In the genomic region with DNA sequence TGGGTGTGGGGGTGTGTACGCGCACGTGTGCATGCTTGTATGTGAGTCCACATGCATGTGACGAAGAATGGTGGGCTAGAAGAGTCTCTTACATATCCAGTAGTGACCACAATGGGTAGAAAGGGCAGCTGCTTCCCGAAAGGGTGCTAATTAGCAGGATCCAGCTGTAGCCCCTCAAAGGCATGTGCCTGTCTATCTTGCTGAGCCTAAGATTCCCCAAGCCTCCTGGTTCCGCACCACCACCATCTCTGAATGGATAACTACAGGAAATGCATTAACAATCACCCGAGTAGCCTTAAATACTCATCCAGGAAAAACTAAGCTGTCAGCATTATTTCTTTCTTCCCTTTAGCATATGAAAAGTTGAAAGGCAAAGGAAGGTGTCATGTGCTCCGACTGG, we compare ENCODE assay signal across 18 mouse cellular contexts. TPM values are rescaled to one million over a fixed set of nuclear protein-coding genes. Genes with fewer than 3 reads are reported as not detected.
DNase-seq lines count a peak whose midpoint lies in the region; ATAC-seq and TF ChIP-seq lines count a peak whose summit lies in the region.
"Had no signal": no experiment of that assay in that cellular context is flagged by ENCODE, and none has a peak within 500 bp of the region (broad histone marks: within the 10 kb centered on the region; RNA-seq: fewer than 3 reads in every experiment).

No protein-coding gene starts in this region.

- no peak overlapping the region for H3K4me3 ChIP-seq in embryonic facial prominence, embryonic 13.5 days
- H3K4me3 ChIP-seq in embryonic facial prominence, embryonic 10.5 days = no peak overlapping the region
- H3K4me3 ChIP-seq in kidney, postnatal 0 days (replicated peaks; ENCODE audit: low read depth, low read length) = no peak overlapping the region
- H3K4me3 ChIP-seq in ES-E14 (ENCODE audit: insufficient read depth in 1 of 2, low read depth in 1 of 2, low read length in 2 of 2, poor library complexity in 1 of 2, severe bottlenecking in 1 of 2) = no peak overlapping the region
- H3K4me3 ChIP-seq in midbrain, embryonic 14.5 days (replicated peaks; ENCODE audit: low read depth, low read length) = no peak overlapping the region
- H3K4me3 ChIP-seq: heart, embryonic 12.5 days; intestine, embryonic 15.5 days; stomach, embryonic 15.5 days had no signal

- H3K27me3 ChIP-seq in embryonic facial prominence, embryonic 13.5 days = no peaks in the 10 kb centered on the region
- no peaks in the 10 kb centered on the region for H3K27me3 ChIP-seq in embryonic facial prominence, embryonic 10.5 days (replicated peaks; ENCODE audit: low read depth, poor library complexity, severe bottlenecking)
- no peaks in the 10 kb centered on the region for H3K27me3 ChIP-seq in kidney, postnatal 0 days (ENCODE audit: insufficient read depth, low read length)
- no peaks in the 10 kb centered on the region for H3K27me3 ChIP-seq in midbrain, embryonic 14.5 days (ENCODE audit: control insufficient read depth, insufficient read depth, low read length)
- H3K27me3 ChIP-seq: CH12.LX; heart, embryonic 12.5 days; intestine, embryonic 15.5 days; stomach, embryonic 15.5 days had no signal

- DNase-seq in embryonic facial prominence, embryonic 10.5 days (ENCODE audit: low spot score) = no peak
- no peak for DNase-seq in kidney, postnatal 0 days (ENCODE audit: low spot score)
- no peak for DNase-seq in kidney, adult 18-20 months
- no peak for DNase-seq in ES-E14 (ENCODE audit: low read depth, low spot score)
- no peak for DNase-seq in midbrain, embryonic 14.5 days
- DNase-seq in gastrocnemius, adult 18-20 months (ENCODE audit: low spot score) = no peak
- no peak for DNase-seq in adrenal gland, postnatal 10 days
- DNase-seq: cerebellum, adult 18-20 months; heart, postnatal 36 days; kidney, postnatal 25 days; spleen, adult 18-20 months had no signal

- peak overlapping the region; percentile 62; the same call in 1 of the 2 replicates for H3K27ac ChIP-seq in embryonic facial prominence, embryonic 13.5 days
- no peak overlapping the region for H3K27ac ChIP-seq in embryonic facial prominence, embryonic 10.5 days (replicated peaks)
- 0 out of 2 replicates have a peak overlapping the region, but pooled peaks have one; percentile 42 for H3K27ac ChIP-seq in kidney, postnatal 0 days
- no peak overlapping the region for H3K27ac ChIP-seq in ES-E14 (ENCODE audit: insufficient read depth, low read depth, low read length, poor library complexity, severe bottlenecking)
- H3K27ac ChIP-seq in midbrain, embryonic 14.5 days (replicated peaks; ENCODE audit: low read depth, low read length) = no peak overlapping the region
- H3K27ac ChIP-seq: intestine, embryonic 15.5 days; liver, embryonic 14.5 days; stomach, embryonic 15.5 days had no signal

- 0 out of 2 replicates have a peak, but pooled peaks cover 10% of the 10 kb centered on the region for H3K36me3 ChIP-seq in embryonic facial prominence, embryonic 13.5 days
- H3K36me3 ChIP-seq in embryonic facial prominence, embryonic 10.5 days (replicated peaks) = 0 out of 2 replicates have a peak, but pooled peaks cover under 1% of the 10 kb centered on the region
- no peaks in the 10 kb centered on the region for H3K36me3 ChIP-seq in kidney, postnatal 0 days (ENCODE audit: insufficient read depth, low read length)
- peaks cover under 1% of the 10 kb centered on the region; the same call in 1 of the 2 replicates for H3K36me3 ChIP-seq in ES-E14 (ENCODE audit: control insufficient read depth, insufficient read depth, low read length, poor library complexity, severe bottlenecking)
- H3K36me3 ChIP-seq in midbrain, embryonic 14.5 days (ENCODE audit: control insufficient read depth, insufficient read depth, low read length) = no peaks in the 10 kb centered on the region
- H3K36me3 ChIP-seq: intestine, embryonic 15.5 days; stomach, embryonic 15.5 days had no signal

- in situ Hi-C loops in ES-E14 (cut with MboI; ENCODE audit: low sequenced_read_pairs in 2 of 2, unreplicated experiment in 2 of 2) = no loop called here

- H3K9ac ChIP-seq in embryonic facial prominence, embryonic 13.5 days = no peak overlapping the region
- no peak overlapping the region for H3K9ac ChIP-seq in kidney, postnatal 0 days (ENCODE audit: low read depth, low read length)
- no peak overlapping the region for H3K9ac ChIP-seq in ES-E14 (ENCODE audit: insufficient read depth, low read depth, low read length, poor library complexity, severe bottlenecking)
- H3K9ac ChIP-seq in midbrain, embryonic 14.5 days (replicated peaks; ENCODE audit: low read length) = no peak overlapping the region
- H3K9ac ChIP-seq: heart, embryonic 12.5 days; intestine, embryonic 15.5 days; liver, embryonic 14.5 days; stomach, embryonic 15.5 days had no signal

- no peak for ATAC-seq in embryonic facial prominence, embryonic 13.5 days (ENCODE audit: insufficient number of reproducible peaks, insufficient read depth, low FRiP score, low TSS enrichment, low read depth)
- ATAC-seq in kidney, postnatal 0 days (replicated peaks; ENCODE audit: low FRiP score, low read depth) = no peak; the same call in 1 of the 2 replicates
- ATAC-seq in midbrain, embryonic 14.5 days (ENCODE audit: low FRiP score, low TSS enrichment) = no peak
- ATAC-seq: intestine, embryonic 15.5 days; lung, postnatal 0 days had no signal

- TF ChIP-seq CTCF in kidney, postnatal 0 days (IDR thresholded peaks at IDR 0.05; ENCODE audit: low read depth) = no peak

- peak overlapping the region; percentile 31 for H3K4me2 ChIP-seq in embryonic facial prominence, embryonic 13.5 days
- 0 out of 2 replicates have a peak overlapping the region, but pooled peaks have one; percentile 5 for H3K4me2 ChIP-seq in kidney, postnatal 0 days (ENCODE audit: low read length)
- 0 out of 2 replicates have a peak overlapping the region, but pooled peaks have one; percentile 12 for H3K4me2 ChIP-seq in midbrain, embryonic 14.5 days (ENCODE audit: low read length)
- H3K4me2 ChIP-seq: heart, embryonic 12.5 days; intestine, embryonic 15.5 days; stomach, embryonic 15.5 days had no signal

- no peaks in the 10 kb centered on the region for H3K9me3 ChIP-seq in embryonic facial prominence, embryonic 13.5 days
- H3K9me3 ChIP-seq in embryonic facial prominence, embryonic 10.5 days = 0 out of 2 replicates have a peak, but pooled peaks cover 2% of the 10 kb centered on the region
- no peaks in the 10 kb centered on the region for H3K9me3 ChIP-seq in kidney, postnatal 0 days (replicated peaks; ENCODE audit: low read length)
- H3K9me3 ChIP-seq in ES-E14 (ENCODE audit: control insufficient read depth, insufficient read depth, low read depth, low read length) = no peaks in the 10 kb centered on the region
- H3K9me3 ChIP-seq in midbrain, embryonic 14.5 days (ENCODE audit: control insufficient read depth, low read length) = no peaks in the 10 kb centered on the region
- H3K9me3 ChIP-seq: heart, embryonic 12.5 days; intestine, embryonic 15.5 days; stomach, embryonic 15.5 days had no signal

- WGBS in embryonic facial prominence, embryonic 13.5 days = 77% methylated on average over 8 of the region's 8 CpGs
- WGBS in embryonic facial prominence, embryonic 10.5 days = 76% methylated on average over 8 of the region's 8 CpGs
- WGBS in kidney, postnatal 0 days = 64% methylated on average over 8 of the region's 8 CpGs
- WGBS in midbrain, embryonic 14.5 days = 45% methylated on average over 8 of the region's 8 CpGs

- peaks cover 23% of the 10 kb centered on the region for H3K4me1 ChIP-seq in embryonic facial prominence, embryonic 13.5 days
- peaks cover 13% of the 10 kb centered on the region for H3K4me1 ChIP-seq in embryonic facial prominence, embryonic 10.5 days
- H3K4me1 ChIP-seq in kidney, postnatal 0 days (replicated peaks; ENCODE audit: insufficient read depth, low read length) = peaks cover 13% of the 10 kb centered on the region
- H3K4me1 ChIP-seq in ES-E14 (ENCODE audit: control insufficient read depth in 2 of 2, insufficient read depth in 2 of 2, low read length in 2 of 2, poor library complexity in 1 of 2) = peaks cover 3 to 22% of the 10 kb centered on the region in 2 experiments; a peak in 3 of 4 replicates
- peaks cover 7% of the 10 kb centered on the region for H3K4me1 ChIP-seq in midbrain, embryonic 14.5 days (ENCODE audit: control insufficient read depth, insufficient read depth, low read length)
- H3K4me1 ChIP-seq: intestine, embryonic 15.5 days had no signal

TF ChIP-seq in ES-E14, 5 proteins besides CTCF, POLR2A, EP300 and RAD21:
- TF ChIP-seq ZC3H11A (IDR thresholded peaks at IDR 0.05; ENCODE audit: borderline replicate concordance, low read depth, low read length) (no peak), HCFC1 (IDR thresholded peaks at IDR 0.05; ENCODE audit: borderline replicate concordance, insufficient read depth, low read length) (no peak), ZNF384 (IDR thresholded peaks at IDR 0.05; ENCODE audit: low read depth, low read length) (no peak), MAFK (IDR thresholded peaks at IDR 0.05; ENCODE audit: insufficient read depth, low read depth, low read length) (0 out of 2 replicates have a peak, but pooled peaks have one; percentile 40)

RNA-seq across cellular contexts. Expression of a gene that starts 41.9 kb away (rescaled TPM):
- polyA plus RNA-seq in embryonic facial prominence, embryonic 13.5 days (2015; fragmentation: Nextera tagmentation; extraction: Ambion mirVana) = 10.0 and 10.8 TPM in 2 replicates
- 7.4 and 7.7 TPM in 2 replicates for polyA plus RNA-seq in embryonic facial prominence, embryonic 10.5 days (2016; fragmentation: Nextera tagmentation; extraction: Ambion mirVana)
- 7.9 and 8.6 TPM in 2 replicates for polyA plus RNA-seq in kidney, postnatal 0 days (2015; fragmentation: Nextera tagmentation; extraction: Ambion mirVana)
- 11.4 and 18.8 TPM in 2 replicates for total RNA-seq in ES-E14 (2012; rRNA removed)
- polyA plus RNA-seq in midbrain, embryonic 14.5 days (2014; fragmentation: Nextera tagmentation; extraction: Ambion mirVana) = 14.8 and 14.9 TPM in 2 replicates
- total RNA-seq in gastrocnemius, adult 18-20 months (2021) = 1 to 10 TPM; 4.7 to 5.6 TPM
- 10 to 100 TPM; 17.8 to 20.3 TPM for total RNA-seq in adrenal gland, postnatal 10 days (2021)
- total RNA-seq: CH12.LX had no signal

Comparison
In these comparisons a context has a peak if more than half of its experiments do, and no peak if none do; other contexts are left out.
1. H3K27ac ChIP-seq: peak in embryonic facial prominence, embryonic 13.5 days (single experiment) and kidney, postnatal 0 days (single experiment); none in embryonic facial prominence, embryonic 10.5 days (single experiment), ES-E14 (single experiment) and midbrain, embryonic 14.5 days (single experiment).
2. Peak in every context shown above with its lines, with median percentiles within 50 percentile points of each other: H3K4me2 ChIP-seq.